ENCODE assay signal across 8 mouse cellular contexts in genomic region chr10:4334039-4334683, GRCm38 (mm10). TPM values are rescaled to one million over a fixed set of nuclear protein-coding genes. Genes with fewer than 3 reads are reported as not detected.
DNase-seq lines count a peak whose midpoint lies in the region; ATAC-seq lines count a peak whose summit lies in the region.

No protein-coding gene starts in this region.

- ATAC-seq in hindbrain, embryonic 14.5 days (ENCODE audit: low FRiP score) = peak; percentile 70

- no peaks in the 10 kb centered on the region for H3K36me3 ChIP-seq in hindbrain, embryonic 14.5 days (replicated peaks; ENCODE audit: control insufficient read depth, insufficient read depth)

- peaks cover 11% of the 10 kb centered on the region for H3K4me1 ChIP-seq in hindbrain, embryonic 14.5 days (replicated peaks; ENCODE audit: control insufficient read depth, insufficient read depth, low read length)

- H3K9ac ChIP-seq in hindbrain, embryonic 14.5 days = peak overlapping the region; percentile 36

- H3K27ac ChIP-seq in hindbrain, embryonic 14.5 days = no peak overlapping the region

- H3K4me2 ChIP-seq in hindbrain, embryonic 14.5 days (replicated peaks) = peak overlapping the region; percentile 62

- no peaks in the 10 kb centered on the region for H3K27me3 ChIP-seq in hindbrain, embryonic 14.5 days (ENCODE audit: control insufficient read depth, insufficient read depth, low read length)

- H3K9me3 ChIP-seq in hindbrain, embryonic 14.5 days (ENCODE audit: control insufficient read depth, low read length) = no peaks in the 10 kb centered on the region

- peak; percentile 96 for DNase-seq in R1 (ENCODE audit: low read depth, low spot score)
- peak; percentile 62 to 65 for DNase-seq in cerebellum, postnatal 14 days
- DNase-seq in frontal cortex, postnatal 25 days (ENCODE audit: low spot score in 2 of 2) = peak; percentile 28 to 52
- peak; percentile 55 for DNase-seq in hindbrain, embryonic 14.5 days (ENCODE audit: low spot score)
- peak; percentile 38 to 56 for DNase-seq in left cerebral cortex, adult 18-20 months (ENCODE audit: low spot score in 2 of 2)
- peak; percentile 92 to 93 for DNase-seq in lung, postnatal 4 days
- DNase-seq in right cerebral cortex, adult 18-20 months = peak; percentile 58
- DNase-seq in urinary bladder, postnatal 10 days (ENCODE audit: low spot score) = peak; percentile 65

- 8% methylated on average over 27 of the region's 27 CpGs for WGBS in hindbrain, embryonic 14.5 days

- H3K4me3 ChIP-seq in hindbrain, embryonic 14.5 days (replicated peaks; ENCODE audit: low read length) = peak overlapping the region; percentile 28

RNA-seq across cellular contexts. Expression of gene Zbtb2, which starts 53.7 kb away (rescaled TPM):
- 15.2 and 17.1 TPM in 2 replicates for polyA plus RNA-seq in hindbrain, embryonic 14.5 days (2014; fragmentation: Nextera tagmentation; extraction: Ambion mirVana)
- total RNA-seq in left cerebral cortex, adult 18-20 months (2021) = 10 to 100 TPM; 11.5 to 12.6 TPM

Comparison
In these comparisons a context has a peak if more than half of its experiments do, and no peak if none do; other contexts are left out.
1. DNase-seq: peak in every context shown above with its lines; median percentile 96 in R1; 92 in lung, postnatal 4 days; 65 in urinary bladder, postnatal 10 days; 64 in cerebellum, postnatal 14 days; 58 in right cerebral cortex, adult 18-20 months; 55 in hindbrain, embryonic 14.5 days; 47 in left cerebral cortex, adult 18-20 months; 40 in frontal cortex, postnatal 25 days.